Mouse (Mus musculus): ENCODE measurements around the gene Cep19.
"Not testable (repeated sequence)": the region's sequence is repeated elsewhere in the genome, so short reads cannot be mapped to it uniquely, and the experiment has no call there.

The Cep19 gene

GRCm38 (mm10) chr16:32099638-32100150, at the start of gene Cep19, which contains the start of gene Pigx:
Gene Cep19 (plus strand): TSS chr16:32099800.
Gene Pigx (minus strand): TSS chr16:32099740.
- peak; percentile 96 for DNase-seq

GRCm38 (mm10) chr16:32058817-32059216, 40.8 kb upstream of the Cep19 start:
- DNase-seq = no peak

GRCm38 (mm10) chr16:32059840-32060523, 39.6 kb upstream of the Cep19 start:
- no peak for DNase-seq

- DNase-seq = no peak
Observed at GRCm38 (mm10) chr16:32062226-32062625, 37.4 kb upstream of the Cep19 start.

GRCm38 (mm10) chr16:32063900-32064299, 35.7 kb upstream of the Cep19 start:
- no peak for DNase-seq

GRCm38 (mm10) chr16:32066899-32067298, 32.7 kb upstream of the Cep19 start:
- no peak for DNase-seq

GRCm38 (mm10) chr16:32068389-32069300, 31.0 kb upstream of the Cep19 start:
- DNase-seq = no peak

GRCm38 (mm10) chr16:32070070-32070469, 29.5 kb upstream of the Cep19 start:
- DNase-seq = not testable (repeated sequence)

GRCm38 (mm10) chr16:32075762-32076161, 23.8 kb upstream of the Cep19 start:
- DNase-seq = no peak

GRCm38 (mm10) chr16:32076406-32076805, 23.2 kb upstream of the Cep19 start:
- DNase-seq = no peak

- peak; percentile 24 for DNase-seq
Observed at GRCm38 (mm10) chr16:32077648-32078407, 21.8 kb upstream of the Cep19 start.

GRCm38 (mm10) chr16:32078408-32078990, 21.1 kb upstream of the Cep19 start:
- DNase-seq = peak; percentile 77

- peak; percentile 94 for DNase-seq
Observed at GRCm38 (mm10) chr16:32078991-32079511, 20.5 kb upstream of the Cep19 start, which contains the start of gene Pak2. Gene Pak2 (minus strand): TSS chr16:32079342.

- DNase-seq = no peak
Observed at GRCm38 (mm10) chr16:32087629-32088443, 11.8 kb upstream of the Cep19 start.

GRCm38 (mm10) chr16:32091466-32091865, 8.1 kb upstream of the Cep19 start:
- no peak for DNase-seq

- not testable (repeated sequence) for DNase-seq
Observed at GRCm38 (mm10) chr16:32097757-32098156, 1.8 kb upstream of the Cep19 start.

GRCm38 (mm10) chr16:32098897-32099637, 533 bp upstream of the Cep19 start:
- DNase-seq = no peak

- DNase-seq = no peak
Observed at GRCm38 (mm10) chr16:32102295-32102694, 2.7 kb downstream of the Cep19 start.

GRCm38 (mm10) chr16:32105698-32106097, 6.1 kb downstream of the Cep19 start:
- DNase-seq = no peak

- DNase-seq = no peak
Observed at GRCm38 (mm10) chr16:32107342-32108045, 7.9 kb downstream of the Cep19 start.
